Mouse (Mus musculus): ENCODE results near the gene Ptprm.

Ptprm gene

DNA sequence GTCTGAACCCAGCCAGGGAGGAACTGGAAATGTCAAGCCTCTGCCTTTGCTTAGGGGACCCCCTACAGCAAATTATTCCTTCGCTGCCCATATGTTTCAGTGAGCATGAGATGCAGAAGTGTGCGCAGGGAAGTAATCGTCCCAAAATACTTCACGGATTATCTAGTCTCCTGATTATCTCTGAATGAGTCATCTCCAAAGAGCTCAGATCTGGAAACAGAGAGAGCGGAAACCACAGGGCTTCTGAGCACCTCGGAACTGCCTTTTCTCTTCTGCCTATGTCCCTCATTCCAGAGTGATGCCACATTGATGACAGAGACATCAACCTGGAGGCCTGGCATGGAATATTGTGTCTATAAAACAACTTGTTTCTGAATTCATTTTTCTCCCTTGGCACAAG, 11.3 kb downstream of the Ptprm start:
- no peak for DNase-seq

DNA sequence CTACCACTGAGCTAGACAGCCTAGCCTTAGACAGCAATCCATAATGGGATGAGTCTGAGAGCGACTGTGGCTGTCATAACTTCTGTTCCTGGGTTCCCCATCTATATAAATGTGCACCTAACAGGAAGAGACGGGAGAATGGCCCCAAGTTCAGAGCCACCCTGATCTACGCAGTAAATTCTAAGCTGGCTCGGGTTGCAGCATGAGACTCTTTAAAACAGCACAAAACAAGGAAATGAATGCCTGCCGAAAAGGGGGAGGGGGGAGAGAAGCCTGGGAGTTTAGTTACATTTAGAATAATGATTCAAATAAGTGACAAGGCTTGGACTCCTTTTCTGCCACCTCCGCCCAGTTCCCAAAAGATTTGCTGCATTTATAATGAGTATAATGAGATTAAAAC, 13.9 kb downstream of the Ptprm start:
- no peak for DNase-seq

DNA sequence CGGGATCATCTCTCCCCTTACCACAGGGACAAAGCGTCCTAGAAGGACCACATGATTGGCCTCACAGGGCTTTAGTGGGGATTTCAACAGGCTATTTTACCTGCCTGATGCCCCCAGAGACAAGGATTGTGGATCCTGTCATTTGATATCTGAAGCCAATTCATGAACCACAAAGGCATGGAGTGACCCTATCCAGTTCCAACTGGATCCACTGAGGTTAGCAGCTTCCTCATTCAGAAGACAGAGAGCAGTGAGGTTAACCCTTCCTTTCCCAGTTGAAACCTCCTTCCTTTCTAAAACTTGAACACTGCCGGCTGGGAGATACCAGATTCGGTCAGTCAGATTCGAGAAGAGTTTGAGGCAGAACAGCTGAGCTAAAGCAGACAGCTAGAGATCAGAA, 14.7 kb downstream of the Ptprm start:
- no peak for DNase-seq

DNA sequence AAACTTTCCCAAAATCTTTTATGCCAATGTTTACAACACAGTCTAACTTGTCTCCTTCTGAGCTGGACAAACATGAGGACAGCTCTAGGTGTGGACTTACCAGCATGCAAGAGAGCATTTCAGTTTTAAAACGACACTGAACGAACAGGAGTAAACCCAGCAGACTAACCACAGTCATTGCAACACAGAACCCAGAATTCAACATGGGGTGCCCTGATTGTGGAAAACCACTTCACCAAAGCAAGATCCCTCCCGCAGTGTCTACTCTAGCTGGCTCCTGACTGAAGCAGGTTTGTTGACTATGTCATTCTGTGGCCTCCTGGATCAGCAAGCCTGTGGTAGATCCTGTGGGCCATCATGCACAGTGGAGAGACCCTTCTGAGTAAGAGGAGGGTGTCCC, 19.9 kb downstream of the Ptprm start:
- no peak for DNase-seq

DNA sequence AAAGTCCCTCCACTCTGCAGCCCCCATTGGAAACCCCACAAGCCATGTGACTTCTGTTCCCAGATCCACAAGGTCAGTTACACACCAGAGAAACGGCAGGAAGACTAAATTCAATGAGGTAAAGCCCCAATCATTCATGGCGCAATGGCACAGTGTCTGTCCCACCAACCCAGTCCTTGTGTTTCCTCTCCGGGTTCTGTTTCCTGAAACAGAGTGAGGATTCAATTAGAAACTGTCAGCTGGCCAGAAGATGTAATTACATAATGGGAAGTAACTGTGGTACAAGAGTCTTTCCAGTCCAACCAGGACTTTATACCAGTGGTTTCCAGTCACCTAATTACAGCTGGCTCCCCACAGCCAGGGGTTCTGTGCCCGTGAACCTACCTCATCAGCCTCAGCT, 24.8 kb downstream of the Ptprm start:
- DNase-seq = no peak

DNA sequence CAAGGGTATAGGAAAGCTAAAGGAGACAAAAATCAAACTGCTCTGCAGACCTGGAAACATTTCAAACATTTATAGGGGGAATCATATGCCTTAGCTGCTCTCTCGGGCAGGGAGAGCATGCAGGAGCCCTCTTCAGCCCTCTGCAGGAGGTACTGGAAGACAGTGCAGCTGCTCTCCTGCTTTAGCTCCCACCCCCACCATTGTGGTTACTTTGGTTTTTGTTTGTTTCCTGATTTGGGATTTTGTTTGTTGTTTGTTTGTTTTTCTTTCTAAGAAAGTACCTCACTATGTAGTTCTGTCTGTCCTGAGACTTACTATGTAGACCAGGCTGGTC, 29.8 kb downstream of the Ptprm start:
- DNase-seq = no peak

DNA sequence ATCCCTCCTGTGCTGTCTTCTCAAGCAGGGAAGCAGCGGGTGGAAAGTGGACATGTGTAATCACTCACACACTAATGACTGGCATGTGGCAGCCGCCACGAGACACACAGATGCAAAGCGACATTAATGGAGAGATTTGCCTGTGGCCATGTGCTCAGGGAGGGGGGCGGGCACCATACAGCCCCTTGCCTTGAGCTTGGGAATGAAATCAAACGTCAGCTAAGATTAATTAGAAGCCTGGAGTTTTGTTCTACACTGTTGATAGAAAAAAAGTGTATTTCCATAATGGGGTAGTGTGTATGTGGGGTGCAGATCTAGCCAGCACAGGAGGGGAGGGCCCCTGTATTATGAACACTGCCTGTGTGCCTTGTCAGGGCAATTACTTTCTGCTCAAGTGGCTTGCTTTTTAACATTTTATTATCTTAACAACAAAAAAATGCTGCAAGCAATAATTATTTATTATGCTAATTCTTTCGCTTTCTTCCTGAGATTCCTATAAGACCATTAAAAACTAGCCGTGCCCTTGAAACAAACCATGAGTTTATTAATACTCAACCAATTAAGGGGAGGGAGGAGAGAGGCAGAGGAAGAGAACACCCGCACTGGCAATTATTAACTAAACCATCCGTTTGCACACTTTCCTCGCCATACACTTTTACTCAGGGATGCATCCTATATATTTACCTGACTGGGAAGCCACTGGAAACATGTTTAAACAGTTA, 30.3 kb downstream of the Ptprm start:
- no peak for DNase-seq

DNA sequence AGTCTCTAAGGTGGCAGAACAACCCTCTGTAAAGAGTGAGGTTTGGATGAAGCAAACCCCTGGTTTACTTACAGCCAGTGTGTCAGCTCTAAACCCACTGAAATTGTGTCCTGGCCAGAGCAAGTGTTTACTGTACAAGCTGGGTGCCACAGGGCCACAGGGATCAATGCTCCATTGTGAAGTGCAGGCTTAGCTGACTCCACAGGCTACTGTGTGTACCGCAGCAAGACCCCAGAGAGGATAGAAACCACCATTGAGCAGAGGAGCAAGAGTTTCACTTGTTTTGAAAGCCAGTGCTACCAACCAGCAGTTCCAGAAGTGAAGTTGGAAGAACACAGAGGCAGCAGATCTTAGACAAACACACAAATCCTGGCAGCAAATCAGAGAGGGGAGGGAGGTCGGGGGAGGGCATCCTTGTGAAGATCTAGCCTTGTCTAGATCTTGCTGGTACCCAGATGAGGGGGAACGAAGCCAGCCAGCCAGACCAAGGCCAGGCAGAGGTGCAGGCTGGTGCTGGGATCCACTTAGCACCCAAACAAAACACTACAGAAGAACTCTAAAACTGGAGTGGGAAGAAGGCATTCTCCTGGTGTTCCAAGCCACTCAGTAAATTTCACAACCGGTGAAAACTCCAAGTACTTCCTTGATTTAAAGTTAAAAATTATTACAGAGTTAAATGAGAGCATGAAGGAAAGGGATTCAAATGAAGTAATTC, 39.6 kb downstream of the Ptprm start:
- DNase-seq = no peak

DNA sequence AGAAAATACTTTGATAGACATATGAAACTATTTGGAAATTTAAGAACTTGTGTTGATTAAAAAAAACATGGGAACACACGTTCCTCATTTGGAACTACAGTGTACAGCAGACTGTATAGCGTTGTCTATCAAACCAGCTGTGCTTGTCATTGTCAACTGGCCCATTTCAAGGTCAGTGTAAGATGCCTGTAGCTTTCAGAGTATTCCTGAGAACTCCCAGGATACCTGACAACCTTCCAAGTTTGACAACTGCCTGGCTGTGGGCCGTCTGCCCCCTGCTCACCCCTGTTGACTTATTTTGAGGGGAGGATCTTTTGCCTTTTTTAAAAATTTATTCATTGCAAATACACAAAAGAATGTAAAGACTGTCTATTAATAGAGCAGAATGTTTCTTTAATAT, 45.8 kb downstream of the Ptprm start:
- DNase-seq = no peak

DNA sequence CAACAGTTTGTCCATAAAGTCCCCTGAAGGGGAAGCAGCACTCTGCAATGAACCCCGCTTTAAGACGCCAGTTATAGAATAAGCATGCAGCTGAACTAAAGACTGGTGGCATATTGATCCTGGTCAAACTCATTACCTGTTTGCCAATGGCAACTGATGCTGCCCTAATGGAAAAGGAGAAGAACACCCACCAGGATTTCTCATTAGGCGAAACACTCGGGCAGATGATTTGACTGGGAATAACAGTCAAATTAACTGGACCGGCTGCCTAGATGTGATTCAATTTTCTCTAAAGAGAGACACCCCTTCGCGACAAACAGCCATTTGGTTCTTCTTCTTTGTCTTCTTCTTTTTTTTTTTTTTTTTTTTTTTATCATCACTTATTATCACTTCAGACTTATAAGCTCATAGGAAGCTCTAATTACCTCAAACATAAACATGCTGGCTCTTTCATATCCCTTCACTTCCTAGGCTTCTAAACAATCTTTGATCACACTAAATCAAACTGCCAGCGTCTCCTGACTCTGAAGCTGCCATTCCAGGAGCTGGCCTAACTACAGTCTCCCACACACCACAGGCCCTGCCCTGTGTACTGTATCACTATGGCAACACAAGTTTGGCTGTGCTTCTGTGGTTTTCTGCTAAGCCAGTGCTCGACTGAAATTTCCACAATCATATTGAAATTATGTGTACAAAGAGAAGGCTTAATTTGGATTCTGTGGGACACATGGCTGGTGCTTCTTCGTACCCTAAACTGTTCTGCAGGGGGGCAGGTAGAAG, 48.0 kb downstream of the Ptprm start:
- DNase-seq = no peak

DNA sequence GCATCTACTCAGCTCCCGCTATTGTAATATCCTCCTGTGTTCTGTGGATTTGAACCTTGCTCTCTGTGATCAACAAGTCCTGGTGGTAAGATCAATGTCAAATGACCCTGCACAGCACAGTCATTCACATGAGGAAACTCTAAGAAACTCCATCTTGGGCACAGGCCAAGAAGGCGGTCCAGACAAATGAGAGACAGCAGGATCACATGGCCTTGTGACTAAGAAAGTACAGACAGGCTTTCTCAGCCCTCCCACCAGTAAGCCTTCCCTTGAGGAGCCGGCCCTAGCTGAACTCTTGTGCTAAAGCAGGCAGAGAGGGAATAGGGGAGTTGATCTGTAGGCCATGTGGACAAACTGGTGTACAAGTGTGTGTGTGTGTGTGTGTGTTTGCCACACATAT, 49.4 kb downstream of the Ptprm start:
- peak; percentile 73 to 82 for DNase-seq

DNA sequence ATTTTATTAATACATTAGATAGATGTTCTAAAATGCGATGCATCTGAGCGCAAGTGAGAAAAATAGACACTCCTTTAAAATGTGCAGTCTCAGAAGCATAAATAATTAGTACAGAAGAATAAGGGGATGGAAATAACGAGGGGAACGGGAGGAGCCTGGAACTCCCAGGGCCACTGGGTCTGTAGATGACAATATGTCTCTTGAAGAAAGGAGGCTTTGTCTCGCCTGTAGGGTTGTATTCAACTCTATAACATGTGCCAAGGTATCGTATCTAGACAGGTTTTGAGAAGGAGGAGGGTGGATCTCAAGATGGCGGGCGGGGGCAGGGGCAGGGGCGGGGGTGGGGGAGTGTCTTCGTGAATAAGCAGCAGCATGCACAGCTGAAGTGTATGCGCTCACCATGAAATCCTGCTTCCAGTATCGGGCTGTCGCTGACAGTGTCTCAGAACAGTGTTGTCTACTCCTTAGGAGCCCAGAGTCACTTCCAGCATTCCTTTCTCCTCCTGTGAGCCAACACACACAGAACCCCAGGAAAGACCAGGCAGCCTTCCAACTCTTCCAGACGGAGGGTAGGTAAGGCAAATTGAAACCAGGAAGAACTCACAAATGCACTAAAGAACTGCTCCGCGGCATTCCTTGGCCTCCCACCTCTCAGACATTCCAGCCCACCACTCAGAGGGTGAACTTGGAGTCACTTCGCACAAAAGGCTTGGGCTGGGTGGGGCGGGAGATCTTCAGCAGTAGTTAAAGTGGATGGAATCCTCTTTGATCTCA, 50.7 kb downstream of the Ptprm start:
- DNase-seq = peak; percentile 62 to 66

DNA sequence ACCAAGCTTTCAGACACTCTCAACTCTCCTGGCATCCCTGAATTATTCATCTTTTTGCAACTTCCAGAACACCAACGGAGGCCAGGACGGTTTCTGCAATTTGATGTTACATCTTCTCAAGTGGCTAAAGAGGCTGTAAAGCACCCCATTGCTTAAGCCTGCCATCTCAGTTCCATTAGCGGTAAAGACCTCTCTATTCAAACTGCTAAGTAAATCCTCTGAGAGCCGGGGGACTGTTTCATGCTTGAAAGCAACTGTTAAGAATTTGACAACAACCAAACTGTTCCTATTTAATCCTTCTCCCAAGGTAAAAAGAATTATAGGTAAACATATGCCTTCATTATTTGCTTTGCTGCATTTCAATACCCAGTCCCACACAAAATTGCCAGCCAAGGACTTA, 51.7 kb downstream of the Ptprm start:
- no peak for DNase-seq

DNA sequence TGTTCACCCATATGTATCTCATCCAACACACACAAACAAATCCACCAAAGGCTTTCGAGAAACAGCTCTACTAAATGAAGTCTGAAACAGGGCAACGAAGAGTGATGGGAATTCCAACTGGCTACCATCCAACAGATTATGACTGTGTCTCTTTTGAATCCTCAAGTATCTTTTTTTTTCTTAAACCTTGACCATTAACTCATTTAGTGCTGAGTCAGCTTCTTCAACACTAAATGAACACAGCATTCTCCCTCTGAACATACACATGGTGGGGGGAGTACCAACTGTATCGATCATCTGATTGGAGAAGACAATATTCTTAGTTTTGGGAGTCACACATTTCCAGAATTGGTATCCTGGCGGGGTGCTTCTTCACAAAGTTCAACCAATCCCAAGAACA, 52.2 kb downstream of the Ptprm start:
- DNase-seq = no peak

DNA sequence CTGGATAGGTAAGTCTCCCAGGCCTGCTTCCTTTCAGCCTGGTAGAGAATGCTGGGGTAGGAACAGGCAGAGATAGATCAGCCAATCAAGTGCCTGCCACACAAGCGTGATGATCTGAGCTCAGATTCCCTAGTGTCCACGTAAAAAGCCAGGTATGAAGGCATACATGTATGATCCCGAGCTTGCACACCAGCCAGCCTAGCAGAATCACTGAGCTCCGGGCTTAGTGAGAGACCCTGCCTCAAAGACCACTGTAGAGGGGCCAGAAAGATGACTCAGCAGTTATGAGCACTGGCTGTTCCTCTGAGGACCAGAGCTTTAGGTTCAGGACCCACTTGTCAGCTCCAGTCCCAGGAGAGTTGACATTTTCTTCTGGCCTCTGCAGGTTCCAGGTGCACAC, 52.9 kb downstream of the Ptprm start:
- DNase-seq = no peak

DNA sequence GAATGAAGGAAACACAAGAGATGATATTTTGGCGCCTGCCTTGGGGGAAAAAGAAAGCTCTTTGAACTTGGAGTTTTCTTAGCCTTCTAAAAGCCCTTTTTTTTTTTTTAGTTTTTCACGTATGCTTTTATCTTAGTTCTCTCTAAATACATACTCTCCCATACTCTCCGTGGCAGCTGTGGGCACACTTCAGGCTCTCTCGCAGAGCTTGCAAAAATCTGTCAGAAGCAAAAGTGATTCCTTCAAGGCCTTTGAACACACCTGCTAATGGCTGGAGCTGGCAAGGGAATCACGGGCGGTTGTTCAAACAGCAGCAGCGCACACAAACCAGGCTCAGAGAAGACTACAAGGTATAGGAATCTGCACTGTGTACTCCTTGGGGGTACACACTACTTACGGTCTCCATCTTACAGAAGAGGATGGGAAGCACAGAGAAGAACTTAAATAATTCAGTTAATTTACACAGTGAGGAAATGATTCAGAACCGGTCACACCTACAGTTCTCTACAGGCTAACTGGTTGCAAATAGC, 55.9 kb downstream of the Ptprm start:
- no peak for DNase-seq

DNA sequence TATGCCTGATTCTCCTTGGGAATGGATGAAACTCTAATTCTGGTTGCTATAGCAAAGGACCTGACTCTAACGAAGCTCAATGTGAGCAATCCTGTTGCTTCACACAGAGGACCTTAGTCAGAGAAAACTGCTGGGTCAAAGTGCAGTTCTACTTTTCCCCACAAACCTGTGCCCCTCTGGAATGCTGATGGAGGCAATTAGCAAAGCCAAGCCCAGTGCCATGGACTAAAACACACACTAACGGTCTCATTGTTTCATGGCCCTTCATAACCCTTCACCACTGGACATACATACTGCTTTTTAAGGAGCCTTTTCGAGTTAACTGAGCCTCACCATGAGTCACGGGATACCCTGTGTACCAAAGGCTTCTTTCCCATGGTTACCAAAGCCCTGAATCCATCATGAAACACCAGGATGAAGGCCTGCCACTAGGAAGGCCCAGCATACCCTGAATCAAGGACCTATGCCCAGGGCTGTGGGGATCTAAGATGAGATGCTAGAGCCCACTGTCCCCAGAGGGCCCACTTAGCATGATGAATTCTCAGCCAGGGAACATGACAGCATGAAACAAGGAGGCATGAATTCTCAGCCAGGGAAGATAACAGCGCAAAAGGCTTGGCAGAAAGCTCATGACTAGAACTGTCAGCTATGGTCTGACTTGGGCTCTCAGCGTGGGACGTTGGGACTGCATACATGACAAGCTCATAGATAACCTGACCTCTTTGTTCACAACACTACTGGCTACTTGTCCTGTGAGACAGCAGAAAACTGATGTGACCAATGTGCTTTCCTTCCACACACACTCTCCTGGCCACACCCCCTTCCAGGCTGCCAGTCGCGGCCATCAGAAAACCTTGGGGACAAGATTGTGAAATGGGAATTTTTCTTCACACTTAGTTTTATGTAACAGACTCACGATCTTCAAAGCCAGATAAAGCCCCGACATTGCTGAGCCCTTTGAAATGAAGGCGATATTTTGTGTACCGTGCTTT, 57.4 kb downstream of the Ptprm start:
- peak in 1 of 2 experiments; percentile 15 for DNase-seq

DNA sequence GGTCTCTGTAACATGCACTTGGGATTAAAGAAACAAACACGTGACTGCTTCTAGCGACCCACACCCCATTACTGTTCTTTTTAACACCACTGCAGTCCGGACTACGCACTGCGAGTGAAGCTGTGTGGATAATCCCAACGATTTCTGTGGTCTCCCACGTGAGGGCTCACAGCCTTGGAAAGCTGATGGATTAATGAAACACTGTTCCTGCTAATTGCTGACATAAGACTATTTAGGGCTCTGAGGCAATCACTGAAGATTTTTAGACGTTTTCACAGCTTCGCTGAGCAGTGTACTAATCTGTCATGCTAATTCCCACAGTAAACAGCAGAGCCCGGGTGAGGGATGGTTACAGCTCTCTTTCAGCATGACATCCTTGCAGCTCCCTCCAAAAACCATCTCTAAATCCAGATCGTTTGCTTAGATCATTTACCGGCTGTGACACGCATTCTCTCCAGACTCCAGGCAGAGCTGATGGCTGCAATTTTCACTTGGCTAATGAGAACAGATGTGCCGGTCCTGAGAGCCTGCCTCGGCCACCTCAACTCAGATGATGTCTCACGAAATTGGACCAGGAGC, 63.5 kb downstream of the Ptprm start:
- DNase-seq = no peak

DNA sequence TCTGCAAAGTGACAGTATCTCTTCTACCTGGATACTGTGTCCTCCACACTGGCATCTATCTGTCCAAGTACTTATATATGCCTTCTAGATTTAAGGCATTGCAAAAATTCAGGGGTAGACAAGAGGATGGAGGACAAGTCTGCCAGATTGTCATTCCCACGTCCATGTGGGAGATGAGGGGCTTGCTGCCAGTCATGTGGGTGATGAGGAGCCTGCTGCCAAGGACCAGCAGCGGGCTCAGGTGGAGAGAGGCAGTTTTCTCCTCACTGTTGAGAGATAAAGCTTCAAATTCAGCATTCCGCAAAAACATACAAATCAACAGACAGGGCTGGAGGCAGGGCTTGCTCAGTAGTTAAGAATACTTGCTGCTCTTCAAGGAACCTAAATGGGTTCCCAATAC, 66.8 kb downstream of the Ptprm start:
- no peak for DNase-seq

DNA sequence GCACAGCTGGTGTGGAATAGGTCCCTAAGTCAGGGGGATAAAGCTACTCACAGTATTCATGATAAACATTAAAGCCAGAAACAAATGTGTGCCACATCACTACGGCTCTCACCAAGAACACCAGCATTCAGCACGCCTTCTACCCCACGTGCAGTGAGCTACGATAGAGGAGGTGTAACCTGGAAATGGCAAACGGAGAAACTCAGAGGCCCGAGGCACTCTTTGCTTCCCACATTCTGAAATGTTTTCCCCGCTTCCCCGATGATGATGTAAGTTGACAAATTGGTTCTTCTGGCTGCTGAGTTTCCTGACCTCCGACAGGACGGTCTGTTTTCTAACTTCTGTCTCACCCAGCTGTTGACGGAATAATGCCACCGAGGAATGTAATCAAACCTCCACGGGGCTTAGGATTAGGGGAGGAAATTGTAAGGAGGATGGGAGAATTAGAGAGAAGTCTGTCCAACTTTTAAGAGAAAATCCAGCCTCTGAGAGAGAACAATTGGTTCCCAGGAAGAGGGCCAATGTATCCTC, 72.6 kb downstream of the Ptprm start:
- no peak for DNase-seq

Measured in kidney, postnatal 25 days (tissue).